Mouse (Mus musculus) kidney, postnatal 25 days (tissue): ENCODE measurements around the gene Vwa3b.
"Not testable (repeated sequence)": the region's sequence is repeated elsewhere in the genome, so short reads cannot be mapped to it uniquely, and the experiment has no call there.

Experiments used
- DNase-seq, 2 experiments: peaks; one replicate each; pipeline ENCODE4 v3.0.0; 2021; ENCODE audit warnings: mixed read lengths in 2 of 2

Gene Vwa3b

GRCm38 (mm10) chr1:37025962-37026686 is at the start of gene Vwa3b:
Gene Vwa3b (plus strand): TSS chr1:37026596.
- no peak for DNase-seq

DNA sequence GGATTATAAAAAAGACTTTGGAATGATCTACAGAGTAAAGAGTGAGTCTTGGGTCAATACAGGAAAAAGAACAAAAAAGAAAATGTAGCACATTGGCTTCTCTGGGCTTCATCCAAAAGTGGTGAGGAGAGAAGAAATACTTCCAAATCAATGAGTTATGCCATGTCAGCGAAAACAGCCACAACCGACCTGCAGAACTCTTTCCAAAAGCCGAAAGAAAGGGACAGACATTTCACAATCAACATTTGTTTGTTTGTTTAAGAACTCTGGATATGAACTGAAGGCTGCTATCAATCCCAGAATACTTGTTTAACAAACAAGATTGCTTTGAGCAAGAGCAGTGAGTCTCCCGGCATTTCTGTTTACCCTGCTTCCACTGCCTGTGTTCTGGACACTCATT is 49.6 kb upstream of the Vwa3b start:
- DNase-seq = no peak

DNA sequence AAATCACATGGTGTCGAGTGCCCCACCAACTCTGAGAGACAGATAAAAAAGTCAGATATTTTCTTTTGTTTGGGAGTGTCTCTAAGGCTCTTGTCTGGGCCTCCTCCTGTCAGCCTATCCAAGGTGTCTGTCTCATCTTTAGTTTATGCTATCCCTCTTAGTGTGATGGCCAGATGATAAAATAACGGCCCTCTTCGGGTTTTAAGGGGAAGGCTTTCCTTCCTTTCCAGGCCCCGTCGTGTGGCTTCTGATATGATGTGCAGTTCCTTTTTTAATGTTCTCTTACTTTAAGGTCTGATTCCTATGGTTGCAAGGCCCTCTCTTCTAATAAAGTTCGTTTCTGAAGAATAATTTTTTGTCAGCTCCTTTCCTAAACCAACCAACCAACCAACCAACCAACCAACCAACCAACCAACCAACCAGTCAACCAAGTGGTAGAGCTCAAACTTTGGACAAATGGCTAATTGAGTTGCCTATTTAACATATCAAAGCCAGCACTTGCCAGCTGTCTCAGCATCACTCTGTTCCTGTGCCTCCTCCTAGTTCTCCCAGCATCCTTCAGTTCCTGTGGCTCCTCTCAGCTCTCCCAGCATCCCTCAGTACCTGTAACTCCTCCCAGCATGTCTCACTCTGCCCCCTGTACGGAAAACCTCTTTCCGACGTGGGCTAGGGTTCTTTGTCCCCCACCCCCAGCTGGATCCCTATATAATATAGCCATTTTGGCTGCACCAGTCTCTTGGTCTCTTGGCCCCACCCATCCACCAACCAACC is 44.0 kb upstream of the Vwa3b start:
- no peak for DNase-seq

DNA sequence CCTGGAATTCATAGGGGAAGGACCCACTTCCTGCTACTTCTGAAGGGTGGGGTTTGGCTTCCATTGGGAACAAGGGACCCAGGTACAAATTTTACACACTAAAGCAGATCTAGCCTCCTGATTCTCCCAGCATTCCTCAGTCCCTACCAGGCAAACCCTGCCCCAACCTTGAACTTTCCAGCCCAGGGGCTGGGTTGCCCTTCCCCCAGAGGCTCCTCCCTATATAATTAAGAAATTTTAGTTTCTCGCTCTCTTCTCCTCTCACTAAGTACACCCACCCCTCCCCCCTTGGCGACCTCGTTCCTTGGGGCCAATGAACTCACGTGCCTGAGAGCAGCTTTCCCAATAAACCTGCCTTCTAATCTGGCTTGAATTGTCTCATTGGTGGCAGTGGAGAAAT is 42.6 kb upstream of the Vwa3b start:
- DNase-seq = no peak

DNA sequence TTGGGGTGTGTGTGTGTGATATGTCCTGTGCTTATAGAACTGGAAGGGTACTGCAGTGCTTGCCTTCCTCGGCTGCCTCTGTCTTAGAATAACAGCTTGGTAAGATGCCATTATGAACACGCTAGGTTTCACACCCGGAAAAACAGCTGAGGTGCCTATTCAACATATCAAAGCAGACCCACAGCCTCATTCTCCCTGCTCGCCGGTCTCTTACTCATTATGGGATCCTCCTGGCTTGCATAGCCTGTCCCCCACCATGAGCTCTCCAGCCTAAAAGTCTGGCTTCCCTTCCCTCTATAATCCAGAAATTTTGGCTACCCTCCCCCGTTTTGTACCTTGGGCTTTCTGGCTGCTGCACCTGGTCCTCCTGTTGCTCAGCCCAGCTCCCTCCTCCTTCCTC is 42.0 kb upstream of the Vwa3b start:
- no peak for DNase-seq

DNA sequence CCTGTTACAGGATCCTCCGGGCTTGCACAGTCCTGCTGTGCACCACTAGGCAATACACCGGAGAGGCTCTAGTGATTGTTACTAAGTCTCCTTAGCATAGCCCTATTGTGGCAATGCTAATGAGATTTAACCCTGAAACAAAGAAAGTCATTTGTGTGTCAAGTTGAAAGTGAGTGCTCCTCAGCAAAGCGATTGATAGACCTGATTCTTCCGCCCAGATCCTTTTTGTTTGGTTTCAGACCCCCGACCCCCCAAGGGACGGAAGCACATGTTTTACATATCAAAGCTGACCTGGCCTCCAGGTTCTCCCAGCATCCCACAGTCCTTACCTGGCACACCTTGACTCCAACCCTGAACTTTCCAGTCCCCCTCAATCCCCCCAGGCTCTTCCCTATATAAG is 40.5 kb upstream of the Vwa3b start:
- DNase-seq = no peak

GRCm38 (mm10) chr1:36986396-36987160 is 39.8 kb upstream of the Vwa3b start:
- DNase-seq = no peak

GRCm38 (mm10) chr1:36987172-36988148 is 38.9 kb upstream of the Vwa3b start:
- no peak for DNase-seq

GRCm38 (mm10) chr1:36988161-36988560 is 38.2 kb upstream of the Vwa3b start:
- no peak for DNase-seq

DNA sequence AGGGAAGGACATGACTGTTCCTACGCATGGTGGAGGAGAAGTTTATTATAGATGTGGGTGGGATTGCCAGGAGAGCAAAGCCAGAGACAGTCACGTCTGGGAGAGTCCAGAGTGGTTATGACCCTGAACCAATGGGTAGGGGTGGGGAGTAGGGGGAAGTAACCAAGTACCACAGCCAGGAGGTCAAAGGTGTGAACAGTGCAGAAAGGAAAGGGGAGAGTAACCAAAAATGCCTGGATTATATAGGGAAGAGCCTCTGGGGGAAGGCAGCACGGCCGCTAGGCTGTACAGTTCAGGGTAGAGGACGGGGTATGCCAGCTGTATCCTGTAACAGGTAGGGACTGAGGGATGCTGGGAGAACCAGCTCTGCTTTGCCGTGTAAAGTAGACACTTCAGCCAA is 37.8 kb upstream of the Vwa3b start:
- no peak for DNase-seq

DNA sequence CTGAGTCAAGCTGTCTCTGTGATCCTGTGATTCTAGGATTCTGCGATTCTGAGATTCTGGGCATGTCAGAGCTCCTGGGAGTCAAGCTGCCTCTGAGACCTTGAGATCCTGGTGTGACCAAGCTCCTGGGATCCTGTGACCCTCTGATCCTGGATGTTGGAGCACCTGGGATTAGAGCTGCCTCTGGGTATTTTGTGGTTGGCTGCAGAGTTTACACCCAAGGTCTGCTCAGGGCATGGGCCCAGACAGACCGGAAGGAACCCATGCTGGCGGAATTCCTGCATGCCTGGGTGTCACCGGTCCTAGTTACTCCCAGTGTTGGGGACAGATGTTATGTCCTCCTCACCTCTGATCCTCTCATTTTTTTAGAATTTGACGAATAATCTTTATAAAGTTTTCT is 32.1 kb upstream of the Vwa3b start:
- DNase-seq = peak; percentile 15 to 55

- no peak for DNase-seq
These were observed 30.6 kb upstream of the Vwa3b start for GRCm38 (mm10) chr1:36995760-36996159.

- DNase-seq = peak; percentile 70 to 81
These were observed 29.7 kb upstream of the Vwa3b start for GRCm38 (mm10) chr1:36996561-36997213.

- no peak for DNase-seq
These were observed 26.1 kb upstream of the Vwa3b start for GRCm38 (mm10) chr1:37000307-37000706.

GRCm38 (mm10) chr1:37001636-37002315 is 24.6 kb upstream of the Vwa3b start:
- DNase-seq = no peak

GRCm38 (mm10) chr1:37002316-37003008 is 23.9 kb upstream of the Vwa3b start:
- no peak for DNase-seq

DNA sequence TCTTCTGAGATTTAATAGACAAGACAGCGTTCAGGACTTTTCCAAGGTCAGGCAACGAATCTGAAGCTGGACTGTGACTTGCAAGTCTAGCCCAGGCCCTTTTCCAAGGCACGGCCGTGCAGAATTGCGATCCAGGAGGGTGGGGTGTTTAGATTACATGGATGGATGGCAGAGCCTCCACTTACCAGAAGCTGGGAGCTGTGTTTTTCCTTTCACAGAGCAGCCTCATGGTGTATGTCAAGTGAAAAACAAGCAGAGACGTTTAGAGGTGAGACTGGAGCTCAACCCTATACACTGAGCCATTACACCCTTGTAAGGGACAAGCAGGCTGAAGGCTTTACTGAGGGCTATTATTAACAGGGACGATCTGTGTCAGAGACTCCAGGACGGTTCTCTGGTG is 21.9 kb upstream of the Vwa3b start:
- DNase-seq = no peak

DNA sequence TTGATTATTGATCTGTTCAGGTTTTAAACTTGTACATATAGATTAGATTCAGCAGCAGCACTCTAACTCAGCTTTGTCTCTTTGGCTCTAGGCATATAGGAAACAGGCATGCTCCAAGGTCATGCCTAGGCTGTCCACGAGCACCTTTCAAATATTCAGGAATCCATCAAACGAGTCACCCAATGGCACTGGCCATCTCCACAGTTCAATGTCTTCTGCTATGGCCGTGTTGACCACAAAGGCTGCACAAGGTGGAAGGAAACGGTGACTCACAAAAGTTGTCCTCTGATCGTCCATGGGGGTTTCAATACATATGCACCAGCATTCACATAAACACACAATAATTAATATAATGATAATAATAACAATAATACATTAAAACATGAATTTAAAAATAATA is 21.4 kb upstream of the Vwa3b start:
- DNase-seq = no peak

- DNase-seq = not testable (repeated sequence)
These were observed 19.9 kb upstream of the Vwa3b start for GRCm38 (mm10) chr1:37006529-37006928.

- peak in 1 of 2 experiments; percentile 7 for DNase-seq
These were observed 16.5 kb upstream of the Vwa3b start for GRCm38 (mm10) chr1:37009880-37010279.
